Mouse (Mus musculus) E14TG2a.4 (cell line): ENCODE data around the gene Cox19.

Experiments
- H3K27me3 ChIP-seq: 2 replicates; pipeline ENCODE4 v1.6.1; 2014; ENCODE audit warnings: low read length, control low read depth; ENCODE audit not compliant: insufficient read depth
- H3K36me3 ChIP-seq: 2 replicates; pipeline ENCODE4 v1.6.1; 2014; ENCODE audit warnings: low read length, control low read depth; ENCODE audit not compliant: insufficient read depth
- H3K4me1 ChIP-seq: replicated peaks from 2 replicates; pipeline ENCODE4 v1.6.1; 2014; ENCODE audit warnings: low read depth, low read length, control low read depth
- H3K4me3 ChIP-seq: replicated peaks from 2 replicates; pipeline ENCODE4 v1.5.1; 2014; ENCODE audit warnings: mild to moderate bottlenecking, low read length
- H3K9me3 ChIP-seq: 2 replicates; pipeline ENCODE4 v1.6.1; 2014; ENCODE audit warnings: low read length, control low read depth
- CTCF ChIP-seq: conservative IDR thresholded peaks from 2 replicates; pipeline ENCODE4 v1.5.1; 2014; ENCODE audit warnings: low read length
- NANOG ChIP-seq: IDR thresholded peaks from 2 replicates; pipeline ENCODE4 v1.6.1; 2014; ENCODE audit warnings: borderline replicate concordance, low read length, mixed read lengths
- POU5F1 ChIP-seq: IDR thresholded peaks from 2 replicates; pipeline ENCODE4 v1.6.1; 2014; ENCODE audit warnings: low read length, borderline replicate concordance

The Cox19 gene

DNA sequence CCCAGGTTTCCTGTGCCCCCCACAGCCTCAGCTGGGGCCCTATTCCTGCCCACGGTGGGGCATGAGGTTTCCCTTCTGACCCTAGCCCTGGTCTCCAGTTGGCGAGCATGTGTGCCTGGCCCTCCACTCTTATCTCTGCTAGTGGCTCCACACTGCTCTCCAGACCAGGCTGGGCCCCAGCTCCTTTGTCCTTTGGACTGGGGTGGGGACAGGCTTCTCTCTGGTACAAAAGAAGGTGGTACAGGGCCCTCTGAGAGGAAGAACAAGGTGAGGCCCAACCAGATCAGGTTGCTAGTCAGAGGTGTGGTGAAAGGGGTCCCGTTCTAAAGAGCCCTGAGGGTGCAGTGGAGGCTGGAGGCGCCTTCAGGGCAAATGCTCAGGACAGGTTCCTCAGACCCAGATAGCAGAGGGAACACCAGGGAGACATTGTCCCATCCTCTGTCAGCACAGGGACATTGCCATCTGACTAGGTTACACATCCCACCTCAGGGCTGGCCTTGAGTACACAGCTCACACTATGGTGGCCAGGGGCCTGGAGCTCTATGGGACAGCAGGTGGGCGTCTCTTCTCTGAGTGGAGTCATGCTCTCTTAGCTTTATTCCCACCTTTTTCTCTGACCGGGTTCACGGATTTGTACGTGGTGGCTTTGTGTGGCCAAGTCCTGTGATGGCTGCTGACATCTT, 18.5 kb downstream of the Cox19 start:
- Histone ChIP-seq H3K36me3 (peaks cover 15% of the 10 kb centered on the region), H3K4me1 (peaks cover 62% of the 10 kb centered on the region), H3K9me3 (no peaks in the 10 kb centered on the region), H3K27me3 (0 out of 2 replicates have a peak, but pooled peaks cover 3% of the 10 kb centered on the region), H3K4me3 (no peak overlapping the region)
- no peak for TF ChIP-seq POU5F1
- TF ChIP-seq CTCF = no peak
- no peak for TF ChIP-seq NANOG

DNA sequence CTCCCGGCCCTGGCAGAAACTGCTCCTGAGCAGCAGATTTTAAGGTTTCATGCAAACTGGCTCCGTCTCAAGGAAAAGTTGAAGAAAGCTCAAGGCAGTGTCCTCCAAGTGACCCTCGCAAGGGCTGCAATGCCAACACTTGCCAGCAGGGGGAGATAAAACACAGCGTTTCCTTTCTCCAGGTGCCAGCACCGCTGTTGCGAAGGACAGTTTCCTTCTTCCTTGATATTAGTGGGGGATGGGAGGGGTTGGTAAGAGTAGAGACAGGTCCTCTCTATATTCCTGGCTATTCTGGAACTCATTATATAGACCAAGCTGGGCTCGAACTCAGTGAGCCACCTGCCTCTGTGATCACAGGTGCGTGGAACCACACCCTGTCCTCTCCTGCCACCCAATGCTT, 19.5 kb downstream of the Cox19 start:
- H3K36me3 ChIP-seq = peaks cover 7% of the 10 kb centered on the region
- H3K27me3 ChIP-seq = 0 out of 2 replicates have a peak, but pooled peaks cover 3% of the 10 kb centered on the region
- H3K9me3 ChIP-seq = no peaks in the 10 kb centered on the region
- H3K4me3 ChIP-seq = no peak overlapping the region
- no peak for TF ChIP-seq POU5F1
- peak; percentile 100 for TF ChIP-seq CTCF
- H3K4me1 ChIP-seq = peaks cover 65% of the 10 kb centered on the region

DNA sequence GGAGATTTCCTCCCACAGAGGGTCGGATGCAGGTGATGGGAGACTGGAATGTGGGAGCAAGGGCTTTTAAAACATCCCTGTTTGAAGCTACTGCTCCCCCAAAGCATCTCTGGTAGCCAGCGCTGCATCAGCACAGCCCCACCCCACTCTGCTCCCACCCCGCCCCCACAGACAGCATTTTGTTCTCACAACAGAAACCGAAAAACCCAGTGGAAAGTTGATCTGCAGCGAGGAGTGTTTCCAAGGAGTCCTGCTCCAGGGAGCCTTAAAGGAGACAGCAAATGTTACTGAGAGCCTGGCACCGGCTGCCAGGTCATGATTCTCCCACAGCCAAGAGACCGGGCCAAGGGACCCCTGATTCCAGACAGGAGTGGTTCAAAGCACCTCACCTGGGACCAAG, 20.5 kb downstream of the Cox19 start:
- Histone ChIP-seq H3K9me3 (no peaks in the 10 kb centered on the region), H3K27me3 (0 out of 2 replicates have a peak, but pooled peaks cover 3% of the 10 kb centered on the region), H3K4me1 (peaks cover 69% of the 10 kb centered on the region), H3K36me3 (no peaks in the 10 kb centered on the region), H3K4me3 (no peak overlapping the region)
- TF ChIP-seq CTCF (no peak), POU5F1 (no peak), NANOG (no peak)

DNA sequence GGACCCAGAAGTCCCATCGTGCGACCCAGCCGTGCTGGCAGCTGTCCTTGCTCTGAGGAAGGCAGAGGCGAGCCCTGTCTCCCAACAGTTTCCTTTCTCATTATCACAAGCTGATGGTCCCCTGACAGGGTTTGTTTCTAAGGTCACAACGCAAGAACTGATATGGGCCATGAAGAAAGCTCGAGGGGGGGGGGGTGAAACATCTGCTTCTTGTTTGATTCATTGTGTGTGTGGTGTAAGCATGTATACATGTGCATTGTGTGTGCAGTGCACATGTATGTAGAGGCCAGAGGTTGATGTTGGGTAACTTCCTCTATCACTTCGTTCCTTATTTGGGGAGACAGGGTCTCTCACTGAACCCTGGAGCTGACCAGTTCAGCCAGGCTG, 23.6 kb downstream of the Cox19 start:
- Histone ChIP-seq H3K27me3 (peaks cover 22% of the 10 kb centered on the region), H3K36me3 (peaks cover 7% of the 10 kb centered on the region), H3K4me1 (peaks cover 78% of the 10 kb centered on the region), H3K4me3 (no peak overlapping the region), H3K9me3 (no peaks in the 10 kb centered on the region)
- TF ChIP-seq NANOG (no peak), POU5F1 (no peak), CTCF (no peak)

DNA sequence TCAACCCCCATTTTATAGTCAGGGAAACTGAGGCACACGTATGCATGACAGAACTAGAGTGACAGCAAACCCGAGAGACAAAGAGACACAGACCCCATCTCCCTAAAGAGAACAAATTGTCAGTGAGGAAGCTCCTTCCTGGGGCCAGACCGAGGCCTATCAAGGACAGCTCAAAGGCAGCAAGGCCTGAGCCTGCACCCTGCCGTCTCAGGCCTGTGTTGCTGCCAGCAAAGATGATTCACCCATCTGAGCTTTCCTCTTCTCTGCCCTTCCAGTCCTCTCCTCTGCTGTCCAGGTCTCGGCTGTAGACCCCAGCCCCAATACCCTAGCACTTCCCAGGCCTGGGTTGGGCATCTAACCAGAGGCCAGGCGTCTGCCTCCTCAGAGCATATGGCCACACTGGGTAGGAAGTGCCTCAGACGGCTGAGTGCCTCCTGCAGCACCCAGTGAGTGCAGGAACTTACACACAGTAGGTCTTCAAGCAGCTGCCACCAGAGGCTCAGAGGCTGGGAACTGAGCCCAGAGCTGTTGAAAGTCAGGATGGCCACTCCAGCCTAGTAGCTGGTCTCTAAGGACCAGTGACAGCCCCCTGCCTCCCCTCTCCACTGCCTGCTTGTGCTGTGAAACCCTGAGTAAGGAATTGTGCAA, 24.1 kb downstream of the Cox19 start:
- Histone ChIP-seq H3K4me1 (peaks cover 78% of the 10 kb centered on the region), H3K27me3 (peaks cover 22% of the 10 kb centered on the region), H3K9me3 (no peaks in the 10 kb centered on the region), H3K4me3 (no peak overlapping the region), H3K36me3 (peaks cover 12% of the 10 kb centered on the region)
- TF ChIP-seq CTCF = no peak
- no peak for TF ChIP-seq NANOG
- TF ChIP-seq POU5F1 = no peak

DNA sequence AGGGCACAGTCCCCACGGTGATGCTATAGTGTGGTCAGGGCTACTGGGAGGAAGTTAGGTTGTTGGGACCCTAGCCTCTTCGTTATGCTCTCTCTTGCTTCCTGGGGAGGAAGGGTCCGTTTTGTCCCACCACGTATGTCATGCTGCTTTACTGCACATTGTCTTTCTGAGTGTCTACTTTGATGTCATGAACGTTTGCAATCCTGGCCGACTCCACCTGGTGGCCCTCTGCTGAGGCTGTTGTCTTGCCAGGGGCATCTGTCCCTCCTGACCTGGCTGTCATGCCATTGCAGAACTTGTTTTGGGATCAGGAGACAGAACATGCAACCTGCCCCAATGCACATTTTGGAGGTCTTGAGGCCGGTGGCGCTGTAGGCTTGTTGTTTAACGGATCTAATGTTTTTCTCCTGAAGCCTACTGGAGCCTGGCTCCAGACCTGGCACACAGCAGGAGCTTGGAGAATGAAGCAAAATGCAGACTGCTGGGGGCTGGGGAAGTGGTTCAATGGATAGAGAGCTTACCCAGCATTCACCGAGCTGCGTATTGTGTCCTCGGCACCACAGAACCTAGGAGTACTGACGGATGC, 25.0 kb downstream of the Cox19 start:
- peaks cover 13% of the 10 kb centered on the region for H3K36me3 ChIP-seq
- H3K27me3 ChIP-seq = peaks cover 22% of the 10 kb centered on the region
- H3K4me3 ChIP-seq = peak overlapping the region; percentile 86
- peaks cover 73% of the 10 kb centered on the region for H3K4me1 ChIP-seq
- no peak for TF ChIP-seq CTCF
- TF ChIP-seq NANOG = no peak; the same call in 1 of the 2 replicates
- TF ChIP-seq POU5F1 = no peak
- H3K9me3 ChIP-seq = no peaks in the 10 kb centered on the region

DNA sequence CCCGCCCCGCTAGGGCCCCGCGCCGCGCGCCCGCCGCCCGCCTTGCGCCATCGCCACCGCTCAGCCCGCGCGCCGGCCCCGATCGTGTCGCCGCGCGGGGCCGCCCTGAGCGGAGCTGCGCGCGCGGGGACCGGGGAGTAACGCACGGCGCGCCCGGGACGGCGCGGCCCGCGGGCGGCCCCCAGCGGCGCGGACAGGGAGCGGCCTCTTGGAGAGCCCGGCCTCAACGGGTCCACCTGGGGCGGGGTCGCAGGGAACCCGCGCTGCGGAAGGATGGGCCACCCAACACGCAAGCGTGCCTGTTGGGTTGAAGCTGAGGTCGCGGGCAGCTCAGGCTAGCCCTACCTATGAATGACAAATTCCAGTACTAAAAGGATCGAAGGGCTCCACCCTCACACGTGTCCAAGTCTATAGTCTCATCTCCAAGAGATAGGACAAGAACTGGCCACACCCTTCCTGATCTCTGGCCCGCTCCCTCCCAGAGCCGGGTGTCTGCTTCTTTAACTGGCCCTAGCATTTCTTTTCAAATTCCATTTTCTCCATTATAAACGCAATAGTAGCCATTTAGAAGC, 25.7 kb downstream of the Cox19 start, which contains the start of gene Adap1:
Adap1 (minus strand) TSS at position 228 of the 572 bp plus-strand sequence.
- H3K4me3 ChIP-seq = peak within 1 kb of the TSS; percentile 86
- no peaks in the 10 kb centered on the region for H3K9me3 ChIP-seq
- H3K36me3 ChIP-seq = peaks cover 17% of the 10 kb centered on the region
- TF ChIP-seq NANOG (peak; percentile 61; the same call in 1 of the 2 replicates), POU5F1 (no peak), CTCF (no peak)
- H3K27me3 ChIP-seq = peaks cover 22% of the 10 kb centered on the region
- peaks cover 75% of the 10 kb centered on the region for H3K4me1 ChIP-seq

DNA sequence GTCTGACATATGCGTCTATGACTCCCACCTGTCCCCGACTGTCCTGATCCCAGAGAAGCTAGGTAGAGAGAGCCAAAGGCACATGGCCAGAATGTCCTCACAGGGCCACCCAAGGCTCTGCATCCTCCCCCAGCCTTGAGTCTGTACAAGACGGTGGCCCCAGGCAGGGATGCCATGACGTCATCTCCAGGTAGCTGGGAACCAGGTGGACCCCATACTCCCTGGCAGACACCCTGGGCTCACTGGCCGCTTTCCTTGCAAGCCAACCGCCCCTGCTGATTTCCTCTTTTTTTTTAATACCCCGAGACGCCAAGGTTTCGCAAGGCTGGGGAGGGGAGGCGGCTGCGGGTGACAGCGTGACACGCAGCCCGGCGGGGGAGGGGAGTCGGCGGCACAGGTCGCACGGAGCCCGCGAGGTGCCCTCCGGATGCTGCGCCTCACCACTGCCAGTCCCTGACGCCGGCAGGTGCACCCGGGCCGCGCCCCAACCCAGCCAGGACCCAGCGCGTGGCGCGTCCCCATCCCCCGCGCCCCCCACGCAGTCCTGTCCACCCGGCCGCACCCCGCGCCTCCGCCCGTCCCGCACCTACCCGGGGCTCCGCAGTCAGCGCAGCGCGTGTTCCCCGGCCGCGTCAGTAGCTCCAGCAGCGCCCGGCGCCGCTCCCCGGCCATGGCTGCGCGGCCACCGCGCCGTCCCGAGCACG, 26.4 kb downstream of the Cox19 start:
- H3K36me3 ChIP-seq = peaks cover 20% of the 10 kb centered on the region
- peaks cover 75% of the 10 kb centered on the region for H3K4me1 ChIP-seq
- peaks cover 22% of the 10 kb centered on the region for H3K27me3 ChIP-seq
- no peaks in the 10 kb centered on the region for H3K9me3 ChIP-seq
- H3K4me3 ChIP-seq = peak overlapping the region; percentile 86
- TF ChIP-seq NANOG (no peak), CTCF (no peak), POU5F1 (no peak)

DNA sequence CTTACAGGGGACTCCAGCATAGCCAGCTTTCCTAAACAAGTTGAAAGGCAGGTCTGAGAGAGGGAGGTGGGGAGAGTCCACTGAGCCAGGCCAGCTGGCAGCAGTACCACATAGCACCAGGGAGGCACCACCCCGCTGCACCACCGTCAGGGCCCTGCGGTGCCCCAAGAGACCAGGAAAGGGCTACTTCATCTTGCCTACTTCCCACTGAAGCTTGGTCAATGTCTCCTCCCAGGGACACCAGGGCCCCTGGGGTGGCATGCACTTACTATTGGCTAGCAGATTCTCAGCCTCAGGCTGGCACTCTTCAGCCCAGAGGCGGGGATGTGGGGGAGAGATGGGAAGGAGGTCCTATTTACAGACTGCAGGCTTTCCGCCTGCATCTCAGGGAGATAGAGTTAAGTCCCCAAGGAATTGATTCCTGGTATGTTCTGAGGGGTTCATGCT, 27.1 kb downstream of the Cox19 start:
- H3K4me3 ChIP-seq = peak overlapping the region; percentile 86
- peaks cover 20% of the 10 kb centered on the region for H3K36me3 ChIP-seq
- H3K9me3 ChIP-seq = no peaks in the 10 kb centered on the region
- H3K4me1 ChIP-seq = peaks cover 76% of the 10 kb centered on the region
- TF ChIP-seq CTCF = no peak
- no peak for TF ChIP-seq POU5F1
- TF ChIP-seq NANOG = no peak
- H3K27me3 ChIP-seq = peaks cover 19% of the 10 kb centered on the region
